Mouse (Mus musculus): Measurements from ENCODE around the gene Hrct1. TPM values are rescaled to one million over a fixed set of nuclear protein-coding genes. Genes with fewer than 3 reads are reported as not detected.
A peak's percentile ranks its signal among the peaks of the same experiment; 100 is the strongest.

The Hrct1 gene
- total and polyA plus RNA-seq, 3 experiments = 0.16 TPM; not detected in 2

- TF ChIP-seq POLR2AphosphoS5 (IDR thresholded peaks at IDR 0.05; ENCODE audit: insufficient replicate concordance, low read depth, low read length) (no peak), CTCF (IDR thresholded peaks at IDR 0.05; ENCODE audit: low read depth, low read length) (no peak), GATA1 (IDR thresholded peaks at IDR 0.05; ENCODE audit: borderline replicate concordance, low read length) (no peak), GATA2 (IDR thresholded peaks at IDR 0.05; ENCODE audit: borderline replicate concordance, low read depth, low read length) (no peak)
- no peak for ATAC-seq (ENCODE audit: extremely low read depth, insufficient number of reproducible peaks, low FRiP score, poor library complexity, severe bottlenecking)
- H3K27me3 ChIP-seq (ENCODE audit: insufficient read depth, low read length) = peaks cover 60% of the 10 kb centered on the region
These were observed 17.1 kb upstream of the Hrct1 start, which contains the start of gene Olfr71 for GRCm38 (mm10) chr4:43709869-43710268. TSS of gene Olfr71 (minus strand) at chr4:43710255.

GRCm38 (mm10) chr4:43711821-43712220 is 15.2 kb upstream of the Hrct1 start:
- H3K27me3 ChIP-seq (ENCODE audit: insufficient read depth, low read length) = peaks cover 51% of the 10 kb centered on the region
- no peaks in the 10 kb centered on the region for H3K9me3 ChIP-seq (replicated peaks)
- DNase-seq (ENCODE audit: low spot score) = peak; percentile 60
- 0 out of 2 replicates have a peak, but pooled peaks cover 3% of the 10 kb centered on the region for H3K4me1 ChIP-seq (ENCODE audit: insufficient read depth, low read depth, low read length)
- ATAC-seq (ENCODE audit: extremely low read depth, insufficient number of reproducible peaks, low FRiP score, poor library complexity, severe bottlenecking) = no peak
- TF ChIP-seq POLR2AphosphoS5 (IDR thresholded peaks at IDR 0.05; ENCODE audit: insufficient replicate concordance, low read depth, low read length) (no peak), CTCF (IDR thresholded peaks at IDR 0.05; ENCODE audit: low read depth, low read length) (peak; percentile 63), TAL1 (conservative IDR thresholded peaks at IDR 0.05; ENCODE audit: low read depth, low read length) (no peak)
- no peak overlapping the region for H3K4me3 ChIP-seq (ENCODE audit: low read depth, low read length)
- no peaks in the 10 kb centered on the region for H3K36me3 ChIP-seq (replicated peaks)

More at GRCm38 (mm10) chr4:43709869-43710268, 17.1 kb upstream of the Hrct1 start, which contains the start of gene Olfr71:
- no peaks in the 10 kb centered on the region for H3K36me3 ChIP-seq (replicated peaks)
- no peak within 1 kb of the TSS for H3K4me3 ChIP-seq (ENCODE audit: low read depth, low read length)
- 0 out of 2 replicates have a peak, but pooled peaks cover 3% of the 10 kb centered on the region for H3K4me1 ChIP-seq (ENCODE audit: insufficient read depth, low read depth, low read length)
- DNase-seq (ENCODE audit: low spot score) = no peak
- no peaks in the 10 kb centered on the region for H3K9me3 ChIP-seq (replicated peaks)

GRCm38 (mm10) chr4:43713652-43714219 is 13.3 kb upstream of the Hrct1 start:
- H3K4me1 ChIP-seq (ENCODE audit: insufficient read depth, low read depth, low read length) = 0 out of 2 replicates have a peak, but pooled peaks cover 3% of the 10 kb centered on the region
- H3K27me3 ChIP-seq (ENCODE audit: insufficient read depth, low read length) = peaks cover 38% of the 10 kb centered on the region
- TF ChIP-seq POLR2AphosphoS5 (IDR thresholded peaks at IDR 0.05; ENCODE audit: insufficient replicate concordance, low read depth, low read length) (no peak), GATA1 (IDR thresholded peaks at IDR 0.05; ENCODE audit: borderline replicate concordance, low read length) (no peak), TAL1 (conservative IDR thresholded peaks at IDR 0.05; ENCODE audit: low read depth, low read length) (no peak), GATA2 (IDR thresholded peaks at IDR 0.05; ENCODE audit: borderline replicate concordance, low read depth, low read length) (no peak), CTCF (IDR thresholded peaks at IDR 0.05; ENCODE audit: low read depth, low read length) (no peak)
- DNase-seq (ENCODE audit: low spot score) = no peak
- H3K36me3 ChIP-seq (replicated peaks) = no peaks in the 10 kb centered on the region
- H3K9me3 ChIP-seq (replicated peaks) = no peaks in the 10 kb centered on the region
- no peak for ATAC-seq (ENCODE audit: extremely low read depth, insufficient number of reproducible peaks, low FRiP score, poor library complexity, severe bottlenecking)
- no peak overlapping the region for H3K4me3 ChIP-seq (ENCODE audit: low read depth, low read length)

- H3K4me3 ChIP-seq (ENCODE audit: low read depth, low read length) = no peak overlapping the region
- ATAC-seq (ENCODE audit: extremely low read depth, insufficient number of reproducible peaks, low FRiP score, poor library complexity, severe bottlenecking) (no peak), DNase-seq (ENCODE audit: low spot score) (no peak)
- TF ChIP-seq GATA1 (IDR thresholded peaks at IDR 0.05; ENCODE audit: borderline replicate concordance, low read length) (no peak), TAL1 (conservative IDR thresholded peaks at IDR 0.05; ENCODE audit: low read depth, low read length) (no peak), GATA2 (IDR thresholded peaks at IDR 0.05; ENCODE audit: borderline replicate concordance, low read depth, low read length) (no peak), POLR2AphosphoS5 (IDR thresholded peaks at IDR 0.05; ENCODE audit: insufficient replicate concordance, low read depth, low read length) (no peak), CTCF (IDR thresholded peaks at IDR 0.05; ENCODE audit: low read depth, low read length) (no peak)
- no peaks in the 10 kb centered on the region for H3K4me1 ChIP-seq (ENCODE audit: insufficient read depth, low read depth, low read length)
- peaks cover 11% of the 10 kb centered on the region for H3K27me3 ChIP-seq (ENCODE audit: insufficient read depth, low read length)
- H3K9me3 ChIP-seq (replicated peaks) = no peaks in the 10 kb centered on the region
- H3K36me3 ChIP-seq (replicated peaks) = no peaks in the 10 kb centered on the region
These were observed 6.3 kb upstream of the Hrct1 start for GRCm38 (mm10) chr4:43720491-43721228.

GRCm38 (mm10) chr4:43722191-43722590 is 4.8 kb upstream of the Hrct1 start:
- H3K27me3 ChIP-seq (ENCODE audit: insufficient read depth, low read length) = peaks cover 12% of the 10 kb centered on the region
- no peak for ATAC-seq (ENCODE audit: extremely low read depth, insufficient number of reproducible peaks, low FRiP score, poor library complexity, severe bottlenecking)
- H3K4me3 ChIP-seq (ENCODE audit: low read depth, low read length) = no peak overlapping the region
- TF ChIP-seq GATA2 (IDR thresholded peaks at IDR 0.05; ENCODE audit: borderline replicate concordance, low read depth, low read length) = no peak
- no peak for TF ChIP-seq TAL1 (conservative IDR thresholded peaks at IDR 0.05; ENCODE audit: low read depth, low read length)
- no peak for TF ChIP-seq POLR2AphosphoS5 (IDR thresholded peaks at IDR 0.05; ENCODE audit: insufficient replicate concordance, low read depth, low read length)
- TF ChIP-seq CTCF (IDR thresholded peaks at IDR 0.05; ENCODE audit: low read depth, low read length) = no peak
- TF ChIP-seq GATA1 (IDR thresholded peaks at IDR 0.05; ENCODE audit: borderline replicate concordance, low read length) = no peak
- H3K36me3 ChIP-seq (replicated peaks) = no peaks in the 10 kb centered on the region
- H3K4me1 ChIP-seq (ENCODE audit: insufficient read depth, low read depth, low read length) = no peaks in the 10 kb centered on the region
- no peak for DNase-seq (ENCODE audit: low spot score)
- H3K9me3 ChIP-seq (replicated peaks) = no peaks in the 10 kb centered on the region

GRCm38 (mm10) chr4:43724764-43725163 is 2.2 kb upstream of the Hrct1 start:
- H3K9me3 ChIP-seq (replicated peaks) = no peaks in the 10 kb centered on the region
- H3K27me3 ChIP-seq (ENCODE audit: insufficient read depth, low read length) = peaks cover 25% of the 10 kb centered on the region
- no peak overlapping the region for H3K4me3 ChIP-seq (ENCODE audit: low read depth, low read length)
- H3K36me3 ChIP-seq (replicated peaks) = no peaks in the 10 kb centered on the region
- no peak for ATAC-seq (ENCODE audit: extremely low read depth, insufficient number of reproducible peaks, low FRiP score, poor library complexity, severe bottlenecking)
- TF ChIP-seq POLR2AphosphoS5 (IDR thresholded peaks at IDR 0.05; ENCODE audit: insufficient replicate concordance, low read depth, low read length) = no peak
- TF ChIP-seq GATA1 (IDR thresholded peaks at IDR 0.05; ENCODE audit: borderline replicate concordance, low read length) = no peak
- TF ChIP-seq TAL1 (conservative IDR thresholded peaks at IDR 0.05; ENCODE audit: low read depth, low read length) = no peak
- 0 out of 2 replicates have a peak, but pooled peaks have one; percentile 9 for TF ChIP-seq CTCF (IDR thresholded peaks at IDR 0.05; ENCODE audit: low read depth, low read length)
- no peak for TF ChIP-seq GATA2 (IDR thresholded peaks at IDR 0.05; ENCODE audit: borderline replicate concordance, low read depth, low read length)
- H3K4me1 ChIP-seq (ENCODE audit: insufficient read depth, low read depth, low read length) = no peaks in the 10 kb centered on the region
- peak; percentile 14 for DNase-seq (ENCODE audit: low spot score)
